Mouse (Mus musculus): ENCODE measurements at regions not wholly inside any gene's neighbourhood (a gene's known extent, or its start where the extent isn't known, plus 50 kb on each side); places are given as distances from the start of the nearest gene placed in this dataset.

DNA sequence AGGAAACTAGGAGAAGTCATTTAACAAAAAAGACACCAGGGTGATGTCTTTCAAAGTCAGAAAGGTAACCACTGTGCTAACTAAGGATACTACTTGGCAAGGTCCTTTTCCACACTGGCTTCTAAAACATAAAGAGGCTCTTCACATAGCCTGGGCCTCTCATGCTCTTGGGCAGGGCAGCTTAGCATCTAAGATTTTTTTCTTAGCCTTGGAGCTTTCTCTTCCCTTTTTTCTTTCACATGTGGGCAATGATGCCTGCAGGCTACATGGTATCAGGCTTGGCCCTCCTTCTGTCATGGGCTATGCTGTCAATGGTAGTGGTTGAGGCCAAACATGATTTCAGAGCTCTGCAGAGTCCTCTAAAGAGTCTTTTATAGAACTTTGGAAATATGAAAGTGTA, 60.6 kb downstream of the Serpinb6d start:
- DNase-seq, result no peak

DNA sequence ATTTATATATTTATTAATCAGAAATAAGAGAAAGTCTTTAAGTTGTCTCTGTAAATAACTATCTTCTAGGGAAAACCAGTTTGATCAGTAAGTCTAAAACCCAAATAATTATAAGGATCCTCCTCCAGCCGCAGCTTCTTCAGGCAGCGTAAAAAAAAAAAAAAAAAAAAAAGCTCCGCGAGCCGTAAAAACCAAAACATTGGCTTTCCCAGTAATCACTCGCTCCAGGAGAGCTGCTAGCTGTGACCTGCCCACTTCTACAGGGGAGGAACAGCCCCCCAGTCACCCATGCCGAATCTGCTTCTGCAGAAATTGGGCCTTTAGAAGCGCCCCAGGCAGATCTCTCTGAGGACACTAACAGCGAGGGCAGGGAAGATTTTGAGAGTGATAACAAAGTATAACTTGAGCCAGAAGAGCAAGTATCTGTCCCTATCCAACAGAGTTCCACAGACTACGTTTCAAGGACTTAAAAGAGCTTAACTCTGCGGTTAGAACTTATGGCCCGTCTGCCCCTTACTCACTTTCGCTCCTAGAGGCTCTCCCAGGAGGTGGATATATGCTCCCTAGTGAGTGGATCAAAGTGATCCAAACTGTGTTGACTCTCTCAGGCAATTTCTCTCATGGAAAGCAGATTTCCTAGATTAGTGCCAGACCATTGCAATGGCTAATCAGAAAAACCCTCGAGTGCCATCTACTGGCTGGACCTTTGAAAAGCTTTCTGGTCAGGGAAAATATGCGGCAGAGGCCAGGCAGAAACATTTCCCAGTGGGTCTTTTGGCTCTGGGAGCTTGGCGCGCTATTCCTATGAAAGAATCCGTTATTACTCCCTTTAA, 80.7 kb downstream of the Serpinb6e start:
- DNase-seq, result peak; percentile 60

DNA sequence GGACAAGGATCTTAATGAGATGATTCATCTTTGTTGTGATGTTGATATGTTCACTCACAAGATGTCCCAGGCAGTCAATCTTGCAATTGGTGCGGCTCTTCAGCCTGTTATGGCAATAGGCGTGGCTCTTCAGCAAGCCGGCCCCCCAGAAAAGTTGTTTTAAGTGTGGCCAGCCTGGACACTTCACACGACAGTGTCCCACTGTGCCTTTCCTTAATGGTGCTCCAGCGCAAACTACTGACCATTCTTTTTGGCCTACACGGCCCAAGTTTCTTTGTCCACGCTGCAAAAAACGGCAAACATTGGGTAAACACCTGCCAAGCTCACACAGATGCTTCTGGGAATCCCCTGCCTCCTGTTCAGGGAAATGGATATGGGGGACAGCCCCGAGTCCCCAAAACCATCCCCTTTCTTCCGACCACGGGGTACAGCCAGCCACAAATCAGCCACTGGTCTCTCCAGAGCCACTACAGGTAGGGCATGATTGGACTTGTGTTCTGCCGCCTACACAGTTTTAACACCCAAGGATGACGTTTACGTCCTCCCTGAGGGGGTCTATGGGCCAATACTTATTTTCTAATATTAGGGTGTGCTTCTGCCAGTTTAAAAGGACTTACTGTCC, 79.8 kb downstream of the Serpinb6e start:
- no peak for DNase-seq

Data from adrenal gland, adult 8-10 months (tissue).